Mouse (Mus musculus): Measurements from ENCODE around the gene Shisa3. TPM values are rescaled to one million over a fixed set of nuclear protein-coding genes. Genes with fewer than 3 reads are reported as not detected.
A peak's percentile ranks its signal among the peaks of the same experiment; 100 is the strongest.

Gene Shisa3
- polyA plus RNA-seq, 1 experiment from 2014 or later = 0.55 TPM

DNA sequence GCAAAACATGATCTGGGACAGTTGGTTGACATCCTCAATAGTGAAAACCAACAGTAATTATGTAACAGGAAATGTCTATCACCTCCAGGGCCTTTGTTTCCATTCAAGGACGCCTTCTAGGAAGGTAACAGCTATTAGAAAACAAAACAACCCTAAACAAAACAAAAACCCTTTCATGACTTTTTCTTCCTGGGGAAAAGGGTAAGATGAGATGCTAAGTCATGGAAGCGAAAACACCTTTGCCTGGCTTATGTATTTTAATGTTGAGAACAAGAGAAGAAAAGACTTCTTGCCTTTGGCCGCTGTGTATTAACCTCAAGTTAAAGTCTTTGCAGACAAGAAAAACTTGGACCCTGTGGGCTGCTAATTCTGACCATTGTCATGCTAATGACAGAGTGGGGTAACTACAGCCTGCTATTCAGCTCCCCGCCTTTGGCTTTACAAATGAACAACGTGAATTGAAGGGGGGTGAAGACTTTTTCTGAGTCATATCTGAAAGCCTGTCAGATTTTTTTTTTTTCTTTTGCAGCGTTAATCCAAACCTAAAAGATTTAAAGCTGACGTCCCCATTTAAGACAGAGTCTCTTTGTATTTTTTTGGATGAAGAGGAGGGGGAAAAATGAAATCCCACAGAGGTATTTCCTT is 25.6 kb downstream of the Shisa3 start:
- DNase-seq (ENCODE audit: low spot score) = no peak

DNA sequence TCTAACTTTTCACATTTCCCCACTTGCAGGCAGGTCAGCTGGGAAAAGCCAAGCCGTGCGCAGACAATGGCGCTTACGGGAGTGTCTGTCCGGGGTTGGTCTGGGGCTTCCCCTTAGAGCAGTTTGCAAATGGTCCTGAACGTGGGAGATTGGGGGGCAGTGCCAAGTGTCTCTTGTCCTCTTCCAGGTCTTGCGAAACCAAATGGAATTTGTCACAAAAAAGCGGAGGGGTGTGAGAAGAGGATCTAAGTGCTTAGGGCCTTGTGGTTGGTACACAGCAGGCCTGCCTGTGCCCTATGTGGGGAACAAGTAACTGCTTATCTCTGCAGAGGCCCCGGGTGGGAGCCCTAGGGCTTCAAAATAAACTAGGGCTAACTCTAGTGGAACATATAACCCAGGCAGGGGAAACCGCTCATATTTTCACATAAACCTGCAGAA is 26.2 kb downstream of the Shisa3 start:
- DNase-seq (ENCODE audit: low spot score) = no peak

DNA sequence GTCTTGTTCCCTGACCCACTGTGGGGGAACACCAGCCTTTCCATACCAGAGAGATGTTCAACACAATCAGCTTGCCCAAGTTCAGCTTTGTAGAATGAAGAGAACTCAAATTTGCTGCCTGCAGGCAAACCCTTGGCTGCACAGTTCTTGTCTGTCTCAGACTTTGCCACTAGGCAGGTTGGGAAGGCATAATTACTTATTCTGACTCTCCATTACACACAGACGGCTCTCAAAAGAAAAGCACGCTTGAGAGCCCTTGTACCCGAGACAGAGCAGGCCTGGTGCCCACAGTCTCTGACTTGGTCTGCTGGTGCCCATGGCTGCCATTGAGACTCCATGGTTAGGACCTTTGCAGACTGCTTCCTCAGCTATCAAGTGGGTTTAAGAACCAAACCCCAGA is 26.7 kb downstream of the Shisa3 start:
- no peak for DNase-seq (ENCODE audit: low spot score)

DNA sequence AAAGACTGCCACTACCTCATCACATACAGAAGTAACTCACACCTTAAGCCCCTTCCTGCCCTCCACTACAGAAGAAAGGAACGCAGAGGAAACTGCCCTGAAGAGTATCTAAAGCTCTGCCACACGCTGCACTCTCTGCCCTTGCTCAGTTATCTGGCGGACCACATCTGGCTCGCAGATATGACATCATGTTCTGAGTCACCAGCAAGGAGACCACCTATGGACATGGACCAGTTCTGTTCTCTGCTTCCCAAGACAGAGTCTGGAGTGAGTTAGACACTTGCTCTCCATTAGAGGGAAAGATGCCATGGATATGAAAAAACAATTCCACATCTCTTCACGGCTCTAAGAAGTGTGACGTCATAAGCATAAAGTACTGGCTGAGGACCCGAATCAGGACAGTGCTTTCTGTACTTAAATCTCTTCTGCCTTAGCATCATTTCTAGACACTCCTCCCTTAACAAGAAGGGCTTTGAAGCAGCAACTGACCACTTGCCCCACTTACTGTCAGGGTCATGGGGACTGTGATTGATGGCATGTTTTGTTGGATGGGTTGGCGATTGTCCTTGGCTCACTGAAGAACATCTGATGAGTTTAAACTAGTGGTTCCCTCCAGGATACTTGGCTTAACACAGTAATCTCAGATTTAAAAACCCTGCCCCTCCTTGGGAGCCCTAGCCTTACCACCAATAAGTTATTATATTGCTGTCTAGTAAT is 33.1 kb downstream of the Shisa3 start:
- DNase-seq (ENCODE audit: low spot score) = no peak

DNA sequence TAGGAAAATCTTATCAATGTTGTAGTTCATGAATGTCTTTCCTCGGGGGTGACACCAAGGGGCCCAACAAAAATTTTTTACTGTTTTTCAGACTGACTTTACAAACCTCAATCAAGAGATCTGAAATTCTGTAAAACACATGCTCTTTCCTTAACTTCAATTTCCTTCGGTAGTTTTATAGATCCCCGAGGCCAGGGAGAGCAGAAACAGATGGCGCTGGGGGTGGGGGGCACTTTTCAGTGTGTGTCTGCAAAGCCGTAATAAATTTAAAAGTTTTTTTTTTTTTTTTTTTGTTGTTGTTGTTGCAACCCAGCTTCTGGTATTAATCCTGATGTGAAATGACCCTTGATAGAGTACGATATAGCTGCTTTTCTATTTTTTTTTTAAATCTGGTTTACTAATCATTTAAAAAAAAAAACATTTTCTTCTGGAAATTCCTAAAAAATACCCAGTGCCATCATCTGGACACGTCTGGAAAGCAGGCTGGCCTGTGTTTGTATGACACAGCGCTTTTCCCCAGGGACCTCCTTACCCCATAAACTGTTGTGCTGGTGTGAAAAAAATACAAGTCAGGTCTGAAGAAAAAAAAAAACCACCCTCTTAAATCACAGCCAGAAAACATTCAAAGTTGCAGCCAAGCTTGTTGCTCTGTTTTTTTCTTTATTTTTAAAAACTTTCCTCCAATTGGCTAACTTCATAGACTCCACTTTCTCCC is 33.9 kb downstream of the Shisa3 start:
- no peak for DNase-seq (ENCODE audit: low spot score)

DNA sequence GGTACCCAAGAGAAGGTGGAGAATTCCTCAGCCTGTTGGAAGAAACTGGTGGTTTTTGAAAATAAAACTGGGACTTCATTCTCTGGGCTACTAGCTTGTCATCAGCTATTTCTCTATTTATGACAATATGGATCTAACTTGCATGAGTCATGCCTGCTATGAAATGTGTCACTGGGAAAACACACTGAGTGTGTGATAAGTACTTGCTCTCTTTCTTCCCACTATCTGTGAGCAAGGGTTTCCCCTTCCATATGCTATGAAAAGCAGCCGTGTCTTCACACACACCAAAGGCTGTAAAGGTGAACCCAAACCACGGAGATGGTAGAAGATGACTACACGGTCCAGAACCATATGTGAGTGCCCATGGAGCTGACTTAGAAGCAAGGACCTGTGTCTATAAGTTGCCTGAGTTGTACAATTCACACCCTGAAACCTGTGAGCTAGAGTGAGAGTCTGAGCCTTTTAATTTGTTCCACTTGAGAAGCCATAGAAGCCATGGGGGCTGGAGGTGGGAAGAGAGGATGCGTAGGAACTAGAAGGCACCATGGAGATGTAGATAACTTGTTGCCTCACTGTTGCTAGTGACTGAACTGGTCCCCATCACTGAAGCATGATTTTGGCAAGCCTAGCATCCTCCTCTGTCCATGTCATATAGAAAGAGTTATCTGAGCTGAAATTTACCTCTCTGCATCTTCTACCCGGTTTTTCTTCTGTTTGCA is 36.0 kb downstream of the Shisa3 start:
- no peak for DNase-seq (ENCODE audit: low spot score)

DNA sequence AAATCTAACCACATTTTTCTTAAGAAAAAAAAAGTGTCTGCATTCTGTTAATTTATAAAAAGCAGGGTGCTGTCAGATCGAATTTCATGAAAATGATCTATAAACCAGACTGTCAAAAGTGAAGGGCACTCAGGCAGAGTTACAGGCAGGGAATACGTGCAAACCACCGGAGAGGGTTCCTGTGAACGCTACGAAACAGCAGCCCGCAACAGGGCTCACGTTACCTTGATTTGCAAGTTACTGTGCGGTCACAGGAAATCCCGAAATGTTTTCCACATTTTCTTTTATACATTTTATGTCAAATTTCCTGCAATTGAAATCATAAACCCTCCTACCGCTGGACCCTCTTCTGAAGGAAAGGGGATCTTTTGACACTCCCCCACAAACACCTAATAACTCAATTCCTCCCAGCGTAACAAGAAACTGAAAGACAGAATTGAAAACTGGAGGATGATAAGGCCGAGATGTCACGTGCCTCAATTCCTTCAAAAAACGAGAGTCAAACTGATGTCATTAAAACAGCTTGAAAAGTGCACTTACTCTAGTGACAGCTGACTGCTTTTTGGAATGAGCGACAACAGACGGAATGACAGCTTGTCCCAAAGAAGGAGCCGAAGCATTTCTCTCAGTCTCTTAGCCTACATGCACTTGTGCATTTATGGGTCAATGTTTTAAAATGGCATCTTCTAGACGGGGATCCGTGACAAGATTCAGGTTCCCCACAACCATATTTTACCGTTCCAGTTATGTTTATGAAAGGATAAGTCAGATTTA is 39.3 kb downstream of the Shisa3 start:
- no peak for DNase-seq (ENCODE audit: low spot score)

DNA sequence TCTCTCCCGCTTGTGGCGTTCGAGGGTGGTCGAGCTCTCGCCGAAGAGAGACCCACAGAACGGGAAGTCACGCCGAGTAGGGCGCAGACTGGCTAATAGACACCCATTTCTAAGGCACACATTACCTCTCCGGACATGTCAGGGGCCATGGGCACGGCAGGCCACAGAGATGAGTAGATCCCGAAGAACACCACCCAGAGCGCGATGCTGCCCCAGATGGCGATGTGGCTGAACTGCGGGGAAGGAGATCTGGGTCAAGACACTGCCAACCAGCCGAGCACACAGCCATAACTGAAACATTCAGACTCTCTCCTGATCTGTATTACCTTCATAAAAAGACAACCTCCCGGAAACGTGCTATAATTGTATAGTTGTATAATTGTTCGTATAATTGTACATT is 39.9 kb downstream of the Shisa3 start:
- peak; percentile 8 for DNase-seq (ENCODE audit: low spot score)

DNA sequence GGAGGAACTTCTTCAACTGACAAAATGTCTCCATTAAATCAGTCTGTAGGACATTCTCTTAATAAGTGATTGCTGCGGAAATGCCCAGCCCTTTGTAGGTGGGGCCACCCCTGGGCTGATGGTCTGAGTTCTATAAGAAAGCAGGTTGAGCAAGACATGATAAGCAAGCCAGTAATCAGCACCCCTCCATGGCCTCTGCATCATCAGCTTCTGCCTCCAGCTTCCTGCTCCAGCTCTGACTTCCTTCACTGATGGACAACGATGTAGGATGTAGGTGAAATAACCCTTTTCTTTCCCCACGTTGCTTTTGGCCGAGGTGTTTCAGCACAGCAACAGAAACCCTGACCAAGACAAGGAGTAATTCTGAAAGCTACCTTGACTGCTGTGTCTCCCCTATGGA is 41.5 kb downstream of the Shisa3 start:
- DNase-seq (ENCODE audit: low spot score) = no peak

DNA sequence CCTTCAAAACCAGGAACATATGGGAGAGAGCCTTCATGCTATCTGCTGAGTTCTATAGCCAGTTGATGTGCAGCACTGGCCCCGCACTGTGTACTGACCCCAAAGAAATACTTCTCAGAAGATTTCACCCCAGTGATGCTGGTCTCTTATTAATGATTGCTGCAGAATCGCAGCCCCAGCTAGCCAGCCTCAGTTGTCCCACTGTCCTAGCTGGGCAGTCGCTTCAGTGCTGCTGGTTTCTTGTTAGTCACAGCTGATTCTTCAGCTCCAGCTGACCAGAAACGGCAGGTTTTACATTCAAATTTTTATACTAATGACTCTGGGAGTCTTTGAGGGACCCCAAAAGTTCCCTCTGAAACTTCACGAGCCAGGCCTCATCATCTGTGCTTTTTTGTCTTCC is 42.3 kb downstream of the Shisa3 start:
- no peak for DNase-seq (ENCODE audit: low spot score)

DNA sequence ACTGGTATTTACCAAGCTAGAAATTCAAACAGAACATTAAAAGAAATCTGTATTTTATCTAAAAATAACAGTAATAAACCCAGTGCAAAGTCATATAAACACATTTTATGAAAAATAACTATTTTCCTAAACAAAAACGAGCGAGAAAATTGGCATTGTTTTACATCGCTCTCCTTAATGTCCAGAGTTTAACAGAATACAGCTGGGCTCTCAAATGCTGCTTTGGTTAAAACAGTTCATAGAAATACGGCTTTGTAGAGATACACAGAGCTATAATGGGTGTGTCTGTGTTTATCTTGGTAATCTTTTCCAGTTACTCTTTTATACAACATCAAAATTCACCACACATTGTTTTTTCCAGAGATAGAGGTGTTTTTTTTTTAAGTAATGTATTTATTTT is 44.8 kb downstream of the Shisa3 start:
- DNase-seq (ENCODE audit: low spot score) = no peak

DNA sequence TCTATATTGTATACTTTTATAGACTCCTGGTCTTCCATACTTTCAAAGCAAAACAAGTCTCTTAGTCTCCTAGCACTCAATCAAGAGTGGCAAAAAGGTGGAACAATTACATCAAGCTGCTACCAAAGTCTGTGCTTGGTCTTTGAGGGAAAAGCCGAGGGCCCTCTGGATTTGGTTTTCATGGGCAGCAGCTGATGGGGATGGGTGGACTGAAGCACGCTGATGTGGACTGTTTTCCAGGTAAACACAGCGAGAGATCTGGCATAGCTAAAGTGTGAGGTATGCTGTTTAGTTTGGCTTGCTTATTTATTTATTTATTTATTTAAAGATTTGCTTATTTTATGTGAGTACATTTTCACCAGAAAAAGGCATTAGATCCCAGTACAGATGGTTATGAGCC is 45.9 kb downstream of the Shisa3 start:
- no peak for DNase-seq (ENCODE audit: low spot score)

DNA sequence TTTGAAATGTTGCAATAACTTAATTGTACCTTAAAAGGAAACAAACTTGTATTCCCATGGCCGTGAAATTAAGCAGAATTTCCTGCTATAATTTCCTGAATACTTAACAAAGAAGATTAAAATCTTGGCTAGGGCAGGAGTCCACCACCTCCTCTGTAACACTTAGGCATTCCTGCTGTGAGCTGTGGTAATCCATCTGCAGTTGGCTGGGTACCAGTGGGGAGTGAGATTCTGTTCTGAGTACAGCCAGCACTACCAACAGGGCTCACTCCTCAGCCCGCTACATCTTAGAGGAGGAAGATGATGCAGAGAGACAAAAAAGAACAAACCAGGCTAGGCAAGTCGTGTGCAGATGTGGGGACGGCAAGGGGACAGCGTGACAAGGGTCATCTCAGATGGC is 46.9 kb downstream of the Shisa3 start:
- no peak for DNase-seq (ENCODE audit: low spot score)

DNA sequence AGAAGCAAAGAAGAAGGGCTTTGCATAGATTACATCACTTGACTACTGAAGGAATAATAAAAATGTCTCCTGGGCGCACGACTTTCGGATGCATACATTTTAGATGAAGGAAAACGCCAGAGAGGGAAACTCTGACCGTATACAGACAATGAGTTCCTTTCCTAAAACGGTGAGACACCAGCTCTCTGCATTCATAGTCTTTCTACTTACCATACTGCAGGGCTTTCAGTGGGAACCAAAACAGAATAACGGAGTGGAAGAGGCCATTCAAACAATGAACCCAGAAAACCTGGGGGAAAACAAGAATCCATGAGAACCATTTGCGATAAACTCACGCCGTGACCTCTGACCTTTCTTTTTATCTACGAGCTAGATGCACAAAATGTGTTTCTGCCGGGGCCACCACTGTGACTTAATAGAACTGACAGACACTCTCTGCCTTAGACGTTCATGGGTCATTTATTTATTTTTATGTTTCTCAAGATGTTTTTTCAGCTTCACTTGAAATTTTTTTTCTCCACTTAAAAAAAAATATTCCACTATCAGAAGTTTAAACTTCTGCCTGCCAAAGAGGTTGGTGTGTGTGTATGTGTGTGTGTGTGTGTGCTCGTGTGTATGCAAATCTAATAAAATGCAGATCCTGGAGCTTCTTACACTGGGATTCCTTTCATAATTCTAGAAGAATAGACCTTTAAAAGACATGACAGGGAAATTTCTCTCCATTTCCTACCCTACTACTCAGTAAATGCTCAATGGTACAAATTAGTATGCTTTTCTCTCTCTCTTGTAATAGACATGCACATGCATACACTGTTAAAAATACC is 48.2 kb downstream of the Shisa3 start:
- DNase-seq (ENCODE audit: low spot score) = no peak

DNA sequence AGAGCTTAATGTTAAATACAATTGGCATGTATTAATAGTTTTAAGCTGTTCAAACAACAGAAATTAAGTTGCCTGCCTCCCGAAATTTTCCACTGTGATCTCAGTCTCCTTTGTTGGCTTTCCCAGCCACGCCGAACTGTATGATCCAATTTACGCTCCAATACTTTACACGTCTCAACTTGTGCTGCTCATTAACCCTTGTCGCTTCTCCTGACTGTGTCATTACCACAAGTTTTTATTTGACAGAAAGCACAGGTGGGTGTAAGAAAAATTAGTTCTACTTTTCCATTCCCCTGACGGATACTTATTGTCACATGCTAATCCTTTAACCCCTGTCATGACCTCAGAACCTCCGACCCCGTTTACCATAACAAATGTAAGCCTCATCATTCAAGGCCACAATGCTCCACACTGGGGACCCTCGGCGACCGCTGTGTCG is 49.2 kb downstream of the Shisa3 start:
- no peak for DNase-seq (ENCODE audit: low spot score)

DNA sequence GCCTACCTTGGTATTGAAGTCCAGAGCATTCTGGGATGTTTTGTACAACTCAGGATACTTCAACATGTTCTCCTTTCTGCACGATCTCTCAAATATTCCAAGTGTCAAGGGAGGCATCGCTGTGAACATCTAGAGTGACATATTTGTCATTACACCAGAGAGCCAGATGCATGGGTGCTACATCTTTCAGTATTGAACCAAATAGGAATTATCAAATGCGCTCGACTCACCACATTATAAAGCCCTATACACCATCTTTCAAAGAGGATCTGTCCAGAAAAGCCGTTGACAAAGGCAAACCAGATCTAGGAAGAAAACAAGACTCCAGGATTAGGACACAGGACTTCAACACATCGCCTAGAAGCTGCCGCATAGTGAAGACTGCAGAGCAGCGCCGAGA is 52.2 kb downstream of the Shisa3 start:
- no peak for DNase-seq (ENCODE audit: low spot score)

DNA sequence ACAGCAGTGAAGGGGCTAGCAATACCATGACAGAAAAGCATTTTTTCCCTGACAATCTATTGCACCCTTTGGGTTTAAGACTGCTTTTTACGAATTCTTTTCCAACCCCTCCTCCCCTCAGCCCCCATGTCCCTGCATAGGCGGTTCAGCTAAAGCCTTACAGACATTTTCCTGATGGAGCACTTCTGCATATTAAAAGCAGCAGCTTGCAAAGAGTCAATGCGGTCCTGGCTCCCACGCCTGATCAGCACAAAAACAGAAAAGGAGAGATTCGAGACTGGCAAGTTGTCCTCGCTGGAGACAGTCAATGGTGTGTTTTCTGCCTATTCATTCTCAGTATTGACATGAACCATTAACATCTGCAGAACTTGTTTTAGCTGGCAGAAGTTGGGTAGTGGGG is 55.0 kb downstream of the Shisa3 start:
- no peak for DNase-seq (ENCODE audit: low spot score)

DNA sequence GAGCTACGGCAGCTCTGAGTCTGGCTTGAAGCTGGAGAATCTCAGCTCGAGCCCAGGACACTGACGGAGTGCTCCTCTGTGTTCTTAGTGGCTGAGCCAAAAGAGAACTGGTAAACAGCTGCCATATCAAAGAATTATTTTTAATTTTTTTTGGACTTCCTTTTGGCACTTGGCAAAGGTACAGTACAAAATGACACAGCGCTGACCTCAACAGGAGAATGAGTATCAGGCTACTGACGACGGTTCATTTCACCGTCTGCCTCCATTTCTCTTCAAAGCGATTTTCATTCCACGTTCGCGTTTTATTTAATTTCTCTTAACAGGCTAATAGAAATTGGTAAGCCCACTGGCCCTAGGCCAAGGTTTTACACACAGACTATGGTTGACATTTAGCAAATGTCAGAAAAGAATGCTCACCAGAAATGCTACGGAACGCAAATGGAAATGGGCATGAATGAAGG is 61.8 kb downstream of the Shisa3 start:
- no peak for DNase-seq (ENCODE audit: low spot score)

DNA sequence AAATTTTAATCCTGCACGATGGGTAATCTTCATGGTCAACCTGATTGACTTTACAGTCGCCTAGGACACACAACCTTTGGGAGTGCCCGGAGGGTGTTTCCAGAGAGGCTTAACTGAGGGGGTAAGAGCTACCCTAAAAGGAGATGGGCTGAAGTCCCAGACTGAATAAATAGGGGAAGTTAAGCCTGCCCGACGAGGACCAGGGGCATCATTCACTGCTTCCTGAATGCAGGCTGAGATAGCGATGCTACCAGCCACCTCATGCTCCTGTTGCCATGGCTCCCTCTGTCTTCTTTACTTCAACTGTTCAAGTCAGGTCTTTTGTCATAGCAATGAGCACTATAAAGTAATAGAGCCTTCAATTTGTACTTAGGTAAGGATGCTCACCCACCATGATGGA is 62.5 kb downstream of the Shisa3 start:
- DNase-seq (ENCODE audit: low spot score) = no peak

DNA sequence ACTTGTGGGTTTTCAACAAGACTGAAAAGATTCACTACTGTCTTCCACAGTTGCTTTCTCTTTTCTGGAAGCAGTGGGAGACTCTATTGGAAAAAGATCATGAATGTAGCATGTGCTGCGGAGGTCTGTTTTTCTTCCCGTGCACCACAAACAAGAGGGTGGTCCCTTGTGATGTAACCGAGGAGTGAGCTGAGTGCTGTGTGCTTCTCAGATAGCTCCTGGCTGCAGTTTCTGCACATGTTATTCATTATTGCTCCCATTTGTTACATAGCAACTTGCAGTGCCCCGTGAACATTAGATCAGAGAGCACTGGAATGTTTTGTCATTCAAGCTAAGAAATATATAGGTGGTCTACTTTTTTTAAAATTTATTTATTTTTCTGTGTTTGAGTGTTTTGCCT is 65.3 kb downstream of the Shisa3 start:
- DNase-seq (ENCODE audit: low spot score) = no peak
